Mouse (Mus musculus): ENCODE measurements at regions not wholly inside any gene's neighbourhood (a gene's known extent, or its start where the extent isn't known, plus 50 kb on each side); places are given as distances from the start of the nearest gene placed in this dataset.
"Not testable (repeated sequence)": the region's sequence is repeated elsewhere in the genome, so short reads cannot be mapped to it uniquely, and the experiment has no call there.

DNA sequence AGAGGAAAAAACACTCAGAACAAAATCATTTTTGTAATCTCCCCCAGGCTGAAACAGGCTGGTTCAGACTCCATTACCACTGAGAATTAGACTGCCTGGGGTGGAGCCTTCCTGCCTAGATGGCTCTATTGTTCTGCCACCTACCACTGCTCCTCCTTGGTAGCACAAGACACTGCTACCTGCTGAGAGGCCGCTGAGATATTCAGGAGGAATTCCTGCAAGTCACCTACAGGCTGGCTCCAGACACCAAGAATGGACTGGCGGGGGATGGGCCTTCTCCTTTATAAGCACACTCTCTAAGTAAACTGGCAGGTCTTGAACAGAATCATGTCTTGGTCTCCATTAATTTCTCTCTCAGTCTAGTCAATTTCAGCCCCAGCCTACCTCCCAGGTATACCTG, 3289.4 kb downstream of the Gm37988 start:
- DNase-seq (ENCODE audit: extremely low spot score, low read depth, low spot score) = no peak

DNA sequence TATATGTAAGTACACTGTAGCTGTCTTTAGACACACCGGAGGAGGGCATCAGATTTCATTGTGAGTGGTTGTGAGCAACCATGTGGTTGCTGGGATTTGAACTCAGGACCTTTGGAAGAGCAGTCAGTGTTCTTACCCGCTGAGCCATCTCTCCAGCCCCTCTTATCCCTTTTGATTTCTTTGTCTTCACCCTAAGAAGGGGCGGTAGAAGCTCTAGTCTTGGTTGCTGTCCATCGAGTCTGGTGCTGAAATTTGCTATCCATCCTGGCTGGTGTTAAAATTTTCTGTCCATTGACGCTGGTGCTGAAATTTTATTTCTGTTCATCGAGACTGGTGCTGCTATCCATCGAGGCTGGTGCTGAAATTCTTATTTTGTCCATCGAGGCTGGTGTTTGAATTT, 3290.9 kb upstream of the A830018L16Rik start:
- DNase-seq (ENCODE audit: extremely low spot score, low read depth, low spot score) = peak; percentile 33

DNA sequence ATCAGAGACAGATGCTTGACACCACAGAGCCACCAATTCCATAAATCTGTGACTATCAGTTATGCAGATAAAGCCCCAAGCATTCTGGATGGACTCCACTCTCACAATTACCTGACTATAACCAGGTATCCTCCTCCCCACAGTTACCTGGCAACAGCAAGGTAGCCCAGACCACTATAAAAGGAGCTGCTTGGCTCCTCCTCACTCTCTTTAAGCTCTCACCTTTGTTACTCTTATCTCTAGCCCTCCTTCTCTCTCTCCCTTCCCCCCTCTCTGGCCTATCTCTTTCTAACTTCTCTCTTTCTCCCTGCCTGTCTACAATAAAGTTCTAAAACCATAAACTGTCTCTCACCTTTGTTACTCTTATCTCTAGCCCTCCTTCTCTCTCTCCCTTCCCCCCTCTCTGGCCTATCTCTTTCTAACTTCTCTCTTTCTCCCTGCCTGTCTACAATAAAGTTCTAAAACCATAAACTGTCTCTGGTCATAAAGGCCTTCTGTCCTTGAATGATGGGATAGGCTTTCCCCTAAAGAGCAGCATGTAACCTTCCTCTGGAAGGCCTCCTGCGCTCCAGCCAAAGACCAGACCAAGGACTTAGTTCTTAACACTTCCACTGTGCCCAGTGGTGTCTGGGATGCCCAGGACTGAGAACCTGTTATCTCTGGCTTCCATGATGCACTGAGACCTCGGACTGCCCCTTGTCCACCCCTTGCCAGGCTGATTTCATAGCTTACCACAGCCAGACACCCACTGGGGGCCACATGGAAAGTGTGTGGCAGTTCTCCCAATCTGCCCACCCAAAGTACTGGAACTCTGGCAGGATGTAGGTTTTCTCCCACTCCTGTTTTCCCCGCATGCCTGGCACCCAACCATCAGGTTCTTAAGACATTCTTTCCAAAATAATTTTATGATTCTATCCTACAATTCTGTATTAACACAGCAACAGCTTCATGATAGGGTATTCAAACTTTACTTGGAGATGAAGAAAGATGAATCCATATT, 3279.2 kb upstream of the A830018L16Rik start:
- not testable (repeated sequence) for DNase-seq (ENCODE audit: extremely low spot score, low read depth, low spot score)

- no peak for DNase-seq (ENCODE audit: extremely low spot score, low read depth, low spot score)
Observed at GRCm38 (mm10) chr1:8142583-8142982, 3271.3 kb upstream of the A830018L16Rik start.

DNA sequence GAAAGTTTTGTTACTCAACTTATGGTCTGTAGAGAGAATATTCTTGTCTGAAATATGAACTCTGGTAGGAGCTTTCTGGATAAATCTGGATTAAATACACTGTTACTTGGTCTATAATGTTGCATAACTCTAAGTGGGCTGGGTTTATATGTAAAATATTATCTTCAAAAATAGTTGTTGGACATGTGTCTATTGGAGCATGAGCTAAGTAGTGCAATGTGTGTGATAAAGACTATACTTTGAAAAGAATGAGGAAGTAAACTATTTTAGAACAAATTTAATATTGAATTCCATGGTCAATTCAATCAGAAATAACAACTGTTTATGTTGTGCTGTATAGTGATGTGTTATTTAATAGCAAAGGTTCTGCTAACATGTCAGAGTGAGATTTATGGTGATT, 3240.7 kb upstream of the A830018L16Rik start:
- DNase-seq (ENCODE audit: extremely low spot score, low read depth, low spot score) = no peak
